In genomic region chr17:52599141-52599540, GRCm38 (mm10) we compare ENCODE assay signal across 20 mouse cellular contexts. TPM values are rescaled to one million over a fixed set of nuclear protein-coding genes. Genes with fewer than 3 reads are reported as not detected.
DNase-seq lines count a peak whose midpoint lies in the region; TF ChIP-seq lines count a peak whose summit lies in the region.
"Had no signal": no experiment of that assay in that cellular context is flagged by ENCODE, and none has a peak within 500 bp of the region (broad histone marks: within the 10 kb centered on the region; RNA-seq: fewer than 3 reads in every experiment).

No protein-coding gene starts in this region.

- no peak for TF ChIP-seq POLR2A in kidney, adult 2 months (IDR thresholded peaks at IDR 0.05; ENCODE audit: low read depth, low read length)

- no peak overlapping the region for H3K27ac ChIP-seq in kidney, adult 2 months (ENCODE audit: insufficient read depth, low read depth, low read length)
- H3K27ac ChIP-seq: embryonic facial prominence, embryonic 13.5 days; embryonic facial prominence, embryonic 15.5 days; forebrain, embryonic 10.5 days; forebrain, embryonic 12.5 days had no signal

- H3K4me1 ChIP-seq in kidney, adult 2 months (ENCODE audit: control insufficient read depth, insufficient read depth, low read length): no peaks in the 10 kb centered on the region

- TF ChIP-seq CTCF in kidney, adult 2 months (conservative IDR thresholded peaks at IDR 0.05; ENCODE audit: insufficient read depth, insufficient read length, low read depth, low read length): no peak

- 37% methylated on average over 3 of the region's 3 CpGs for WGBS in kidney, adult 2 months

- no peaks in the 10 kb centered on the region for H3K36me3 ChIP-seq in kidney, adult 2 months (ENCODE audit: control insufficient read depth, insufficient read depth, low read length)
- H3K36me3 ChIP-seq: embryonic facial prominence, embryonic 13.5 days; embryonic facial prominence, embryonic 15.5 days; forebrain, embryonic 10.5 days; forebrain, embryonic 12.5 days had no signal

- H3K27me3 ChIP-seq in kidney, adult 2 months (replicated peaks; ENCODE audit: control insufficient read depth, insufficient read depth, low read length): peaks cover 2% of the 10 kb centered on the region; the same call in 1 of the 2 replicates

- DNase-seq in kidney, adult 2 months: peak; percentile 73
- no peak for DNase-seq in kidney, postnatal 25 days
- peak; percentile 71 for DNase-seq in kidney, adult 9 months
- no peak for DNase-seq in kidney, postnatal 14 days
- DNase-seq: adrenal gland, adult 2 months; adrenal gland, postnatal 10 days; adrenal gland, postnatal 25 days; cerebellum, adult 11 months; cerebellum, adult 18-20 months; cerebellum, adult 8-10 months; cerebellum, adult 9-11 months; cerebellum, postnatal 14 days; cerebellum, postnatal 36 days; embryo, embryonic 11 days had no signal

- no peak overlapping the region for H3K4me3 ChIP-seq in kidney, adult 2 months (ENCODE audit: insufficient read depth, low read depth, low read length)
- H3K4me3 ChIP-seq: embryonic facial prominence, embryonic 13.5 days; embryonic facial prominence, embryonic 15.5 days; erythroblast, embryonic 14.5 days; forebrain, embryonic 10.5 days; forebrain, embryonic 12.5 days had no signal

RNA-seq across cellular contexts. Expression of gene Kcnh8, which starts 3.4 kb away (rescaled TPM):
- polyA plus RNA-seq in kidney, adult 2 months (2012; rRNA removed): 0.08 TPM in 1 of 2 replicates, not detected in the other
- polyA plus RNA-seq: C2C12; erythroblast, embryonic 14.5 days had no signal

Comparison
In these comparisons a context has a peak if more than half of its experiments do, and no peak if none do; other contexts are left out.
1. DNase-seq: peak in kidney, adult 2 months (single experiment) and kidney, adult 9 months (single experiment); none in kidney, postnatal 25 days (0 of 2) and kidney, postnatal 14 days (single experiment).